Mouse (Mus musculus) cerebellum, postnatal 14 days (tissue): Measurements from ENCODE around the gene Ndrg4.

Experiments
- DNase-seq, 2 experiments: peaks; one replicate each; pipeline ENCODE4 v3.0.0; 2021; ENCODE audit warnings: mixed read lengths in 2 of 2

Ndrg4 gene

DNA sequence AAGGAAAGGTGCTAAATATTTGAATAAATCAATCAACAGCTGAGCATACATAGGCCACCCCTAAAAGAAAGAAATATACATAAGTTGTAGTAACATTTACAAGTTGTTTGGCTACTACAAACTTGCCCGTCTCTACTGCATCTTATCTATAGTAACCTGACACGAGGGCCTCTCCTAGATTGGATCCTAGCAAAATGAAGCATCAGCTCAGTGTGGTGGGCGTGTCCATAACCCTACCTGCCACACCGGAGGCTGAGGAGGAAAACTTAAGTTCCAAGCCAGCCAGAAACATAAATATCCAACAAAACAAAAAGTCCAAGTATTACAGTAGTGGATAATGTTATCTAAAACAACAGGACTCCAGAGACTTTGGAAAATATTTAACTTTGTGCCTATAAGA lies 50.8 kb downstream of the Ndrg4 start:
- DNase-seq: no peak

DNA sequence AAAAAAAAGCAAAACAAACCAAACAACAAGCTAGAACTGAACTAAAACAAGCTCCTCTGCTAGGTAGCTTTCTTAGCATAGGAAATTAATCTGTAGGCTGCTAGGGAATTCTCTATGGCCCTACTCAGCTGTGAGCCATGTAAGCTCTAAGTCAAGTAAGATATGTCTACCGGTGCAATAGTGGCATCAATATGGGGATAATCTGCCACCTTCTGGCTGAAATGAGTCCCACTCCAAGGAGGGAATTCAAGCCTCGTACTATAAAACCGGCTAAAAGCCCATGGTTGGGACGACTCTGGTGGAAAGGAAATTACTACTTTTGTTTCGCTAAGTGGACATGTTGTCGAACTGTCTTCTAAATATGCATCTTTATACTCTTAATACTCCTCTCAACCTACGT lies 61.8 kb downstream of the Ndrg4 start:
- peak; percentile 25 to 27 for DNase-seq

DNA sequence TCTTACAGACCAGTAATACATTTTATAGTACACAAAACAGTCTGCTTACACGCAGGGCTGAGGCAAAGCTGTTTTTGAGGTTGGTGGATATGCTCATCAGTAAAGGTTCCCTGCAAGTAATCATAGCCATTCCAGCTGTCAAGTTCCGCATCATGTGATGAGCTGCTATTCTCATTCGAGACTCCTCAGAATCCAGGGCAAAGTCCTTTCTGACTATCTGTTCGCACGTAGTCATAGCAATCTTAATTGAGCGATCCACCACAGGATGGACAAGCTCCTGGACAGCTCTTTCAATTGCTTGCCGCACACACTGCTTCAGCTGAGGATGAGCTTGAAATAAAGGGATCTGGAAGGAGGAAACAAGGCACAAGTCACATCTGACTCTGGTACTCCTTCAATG lies 65.0 kb downstream of the Ndrg4 start:
- no peak for DNase-seq

DNA sequence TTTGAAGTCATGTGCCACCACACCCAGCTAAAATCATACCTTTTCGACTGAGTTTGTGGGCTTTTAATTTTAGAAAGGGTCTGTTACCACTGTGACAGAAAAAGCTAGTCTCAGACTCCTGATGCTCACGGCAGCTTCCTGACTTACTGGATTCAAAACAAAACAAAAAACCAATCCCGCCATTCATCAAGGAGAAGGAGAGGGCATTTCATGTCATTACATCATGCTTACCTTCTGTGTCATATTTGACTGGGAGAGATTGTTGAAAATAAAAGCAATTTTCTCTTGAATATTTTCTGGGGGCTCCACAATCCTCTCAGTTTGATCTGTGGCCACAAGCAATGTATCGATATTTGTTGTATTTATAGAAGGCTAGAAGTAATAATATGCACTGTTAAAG lies 71.2 kb downstream of the Ndrg4 start:
- DNase-seq: no peak

DNA sequence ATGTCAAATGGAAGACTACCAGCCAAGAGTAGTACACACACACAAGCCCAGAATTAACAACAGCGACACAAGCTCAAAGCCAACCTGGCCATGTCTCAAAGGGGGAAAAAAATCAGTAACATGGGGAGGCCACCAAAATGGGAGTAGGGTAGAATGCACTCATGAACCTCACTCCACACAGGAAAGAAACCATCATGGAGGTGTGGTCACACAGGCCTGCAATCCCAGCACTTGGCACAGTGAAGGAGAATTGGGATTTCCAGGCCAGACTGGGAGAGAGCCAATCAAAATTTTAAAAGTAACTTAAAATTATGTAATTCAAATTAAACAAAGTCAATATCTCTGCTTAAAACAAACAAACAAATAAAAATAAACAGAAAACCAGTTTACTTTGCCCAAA lies 75.1 kb downstream of the Ndrg4 start:
- DNase-seq: no peak

GRCm38 (mm10) chr8:95760323-95760722 lies 83.5 kb downstream of the Ndrg4 start:
- no peak for DNase-seq

- DNase-seq: no peak
These were observed 87.4 kb downstream of the Ndrg4 start for GRCm38 (mm10) chr8:95764133-95764532.
